Mouse (Mus musculus): ENCODE measurements around the gene Mtss1l. TPM values are rescaled to one million over a fixed set of nuclear protein-coding genes. Genes with fewer than 3 reads are reported as not detected.

Mtss1l gene
- total and polyA plus RNA-seq, 3 experiments, result 38.8 to 39.7 (median 39.6) TPM

DNA sequence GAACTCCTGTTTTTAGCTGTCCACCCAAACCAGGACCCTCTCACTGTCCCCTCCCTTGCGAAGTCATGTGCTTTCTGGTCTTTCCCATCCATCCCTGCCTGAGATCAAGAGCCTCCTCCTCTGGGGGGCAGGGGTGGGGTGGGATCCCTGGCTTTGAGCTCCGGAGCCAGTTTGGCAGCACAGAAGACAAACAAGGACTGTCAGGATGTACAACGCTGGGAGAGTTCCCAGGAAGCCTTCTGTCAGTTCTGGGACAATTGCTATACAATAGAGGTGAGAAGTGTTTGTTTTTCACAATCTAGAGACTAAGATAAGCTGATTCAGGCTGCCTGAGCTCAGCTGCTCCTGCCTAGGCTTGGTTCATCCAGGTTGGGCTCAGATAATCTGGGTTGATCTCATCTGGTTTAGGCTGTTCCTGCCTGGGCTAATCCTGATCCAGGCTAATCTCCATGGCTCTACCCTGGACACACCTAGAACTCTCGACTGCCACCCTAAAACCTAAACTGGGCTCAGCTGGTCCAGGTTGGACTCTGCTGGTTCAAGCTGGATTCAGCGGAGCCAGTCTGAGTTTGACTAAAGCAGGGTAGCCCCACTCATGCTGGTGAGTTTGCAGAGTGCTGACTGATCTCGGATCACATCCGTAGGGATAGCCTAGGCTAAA, 39.1 kb downstream of the Mtss1l start:
- no peak for TF ChIP-seq EP300 (IDR thresholded peaks at IDR 0.05; ENCODE audit: insufficient read depth, low read depth, low read length)
- no peak for TF ChIP-seq POLR2A (IDR thresholded peaks at IDR 0.05; ENCODE audit: insufficient read depth, low read depth, low read length)
- no peak for TF ChIP-seq CTCF (IDR thresholded peaks at IDR 0.05)
- 58% methylated on average over 7 of the region's 7 CpGs for WGBS
- Histone ChIP-seq H3K4me3 (no peak overlapping the region), H3K27ac (peak overlapping the region; percentile 56), H3K9ac (ENCODE audit: low read depth, low read length) (no peak overlapping the region), H3K36me3 (ENCODE audit: control insufficient read depth, insufficient read depth, low read length) (no peaks in the 10 kb centered on the region), H3K79me2 (replicated peaks; ENCODE audit: control insufficient read depth, insufficient read depth, low read length) (no peaks in the 10 kb centered on the region), H3K27me3 (ENCODE audit: control insufficient read depth, insufficient read depth, low read length) (no peaks in the 10 kb centered on the region), H3K4me1 (ENCODE audit: control insufficient read depth, insufficient read depth, low read length) (peaks cover 4% of the 10 kb centered on the region)
- DNase-seq, result no peak
- intact Hi-C loops (cut with DNase I), result no loop called here

DNA sequence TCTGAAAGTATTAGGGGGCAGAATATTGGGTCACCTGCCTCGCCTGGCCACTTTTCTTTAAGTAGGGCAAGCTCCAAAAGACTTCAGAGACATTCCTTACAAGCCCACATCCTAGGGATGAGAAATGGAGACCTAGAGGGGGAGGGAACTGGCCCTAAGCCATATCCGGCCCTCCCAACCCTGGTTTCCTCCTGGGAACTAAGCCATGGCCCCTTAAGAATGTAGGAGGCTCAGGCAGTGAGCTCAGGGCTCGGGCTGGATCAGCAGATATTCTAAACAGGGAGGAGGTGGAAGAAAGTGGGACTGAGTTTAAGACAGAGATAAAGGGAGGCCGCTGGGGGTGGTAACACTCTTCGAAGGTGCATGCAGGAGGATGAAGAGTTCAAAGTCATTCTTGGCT, 39.9 kb downstream of the Mtss1l start:
- peak overlapping the region; percentile 56 for H3K27ac ChIP-seq

DNA sequence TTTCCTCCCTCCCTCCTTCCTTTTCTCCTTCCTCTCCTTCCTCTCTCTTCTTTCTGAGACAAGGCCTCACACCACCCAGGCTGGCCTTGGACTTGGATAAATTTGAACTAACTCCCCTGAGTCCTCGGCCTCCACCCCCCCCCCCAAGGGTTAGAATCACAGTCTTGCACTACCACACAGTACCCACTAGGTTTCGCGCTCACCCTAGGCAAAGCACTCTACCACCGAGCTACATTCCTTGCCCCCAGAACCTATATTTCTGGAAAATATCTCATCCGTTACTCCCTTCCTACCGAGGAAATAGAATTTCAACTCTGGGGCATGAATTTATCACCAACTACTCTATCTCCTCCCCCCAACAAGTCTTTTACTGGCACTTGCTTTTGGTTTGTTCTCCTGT, 40.7 kb downstream of the Mtss1l start:
- intact Hi-C loops (cut with DNase I), result no loop called here
- 40% methylated on average over 6 of the region's 6 CpGs for WGBS

More for the DNA sequence above, 39.9 kb downstream of the Mtss1l start:
- peak; percentile 74 to 76 for DNase-seq
- WGBS, result 34% methylated on average over 5 of the region's 5 CpGs
- no peaks in the 10 kb centered on the region for H3K79me2 ChIP-seq (replicated peaks; ENCODE audit: control insufficient read depth, insufficient read depth, low read length)
- no peaks in the 10 kb centered on the region for H3K36me3 ChIP-seq (ENCODE audit: control insufficient read depth, insufficient read depth, low read length)
- H3K4me1 ChIP-seq (ENCODE audit: control insufficient read depth, insufficient read depth, low read length), result peaks cover 4% of the 10 kb centered on the region
- no peak overlapping the region for H3K9ac ChIP-seq (ENCODE audit: low read depth, low read length)
- no peak overlapping the region for H3K4me3 ChIP-seq
- H3K27me3 ChIP-seq (ENCODE audit: control insufficient read depth, insufficient read depth, low read length), result no peaks in the 10 kb centered on the region
- TF ChIP-seq EP300 (IDR thresholded peaks at IDR 0.05; ENCODE audit: insufficient read depth, low read depth, low read length) (0 out of 2 replicates have a peak, but pooled peaks have one; percentile 22), POLR2A (IDR thresholded peaks at IDR 0.05; ENCODE audit: insufficient read depth, low read depth, low read length) (no peak), CTCF (IDR thresholded peaks at IDR 0.05) (no peak)
- intact Hi-C loops (cut with DNase I), result no loop called here

DNA sequence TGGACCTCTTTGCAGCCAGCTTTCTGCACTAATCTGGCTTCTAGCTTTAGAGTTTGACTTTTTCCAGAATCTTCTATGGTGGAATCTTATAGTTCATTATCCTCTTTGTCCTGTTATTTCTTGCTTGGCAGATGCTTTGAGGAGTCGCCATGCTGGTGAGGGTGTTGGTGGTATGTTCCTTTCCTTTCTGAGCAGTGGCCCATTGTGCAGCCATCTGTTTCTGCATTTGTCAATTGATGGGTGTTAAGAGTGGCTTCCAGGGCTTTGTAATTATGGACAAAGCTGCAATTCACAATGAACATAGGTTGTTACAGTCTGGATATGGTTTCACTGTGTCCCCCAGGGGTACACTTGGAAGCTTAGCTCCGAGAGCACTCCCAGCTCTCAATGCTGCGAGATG, 43.4 kb downstream of the Mtss1l start:
- whole genome bisulfite sequencing, result 88% methylated on average over 3 of the region's 3 CpGs
- no peak overlapping the region for H3K9ac ChIP-seq (ENCODE audit: low read depth, low read length)
- no peaks in the 10 kb centered on the region for H3K36me3 ChIP-seq (ENCODE audit: control insufficient read depth, insufficient read depth, low read length)
- TF ChIP-seq POLR2A (IDR thresholded peaks at IDR 0.05; ENCODE audit: insufficient read depth, low read depth, low read length) (no peak), EP300 (IDR thresholded peaks at IDR 0.05; ENCODE audit: insufficient read depth, low read depth, low read length) (no peak), CTCF (IDR thresholded peaks at IDR 0.05) (no peak)
- no peaks in the 10 kb centered on the region for H3K79me2 ChIP-seq (replicated peaks; ENCODE audit: control insufficient read depth, insufficient read depth, low read length)
- no peak overlapping the region for H3K27ac ChIP-seq
- no peak overlapping the region for H3K4me3 ChIP-seq
- intact Hi-C loops (cut with DNase I), result no loop called here
- no peak for DNase-seq
- H3K4me1 ChIP-seq (ENCODE audit: control insufficient read depth, insufficient read depth, low read length), result peaks cover 4% of the 10 kb centered on the region
- no peaks in the 10 kb centered on the region for H3K27me3 ChIP-seq (ENCODE audit: control insufficient read depth, insufficient read depth, low read length)

More for the DNA sequence above, 40.7 kb downstream of the Mtss1l start:
- H3K9ac ChIP-seq (ENCODE audit: low read depth, low read length), result no peak overlapping the region
- no peak for TF ChIP-seq POLR2A (IDR thresholded peaks at IDR 0.05; ENCODE audit: insufficient read depth, low read depth, low read length)
- TF ChIP-seq CTCF (IDR thresholded peaks at IDR 0.05), result peak; percentile 51
- TF ChIP-seq EP300 (IDR thresholded peaks at IDR 0.05; ENCODE audit: insufficient read depth, low read depth, low read length), result no peak
- H3K4me3 ChIP-seq, result no peak overlapping the region
- no peaks in the 10 kb centered on the region for H3K36me3 ChIP-seq (ENCODE audit: control insufficient read depth, insufficient read depth, low read length)
- H3K27me3 ChIP-seq (ENCODE audit: control insufficient read depth, insufficient read depth, low read length), result no peaks in the 10 kb centered on the region
- DNase-seq, result no peak
- H3K27ac ChIP-seq, result no peak overlapping the region
- H3K4me1 ChIP-seq (ENCODE audit: control insufficient read depth, insufficient read depth, low read length), result peaks cover 4% of the 10 kb centered on the region
- no peaks in the 10 kb centered on the region for H3K79me2 ChIP-seq (replicated peaks; ENCODE audit: control insufficient read depth, insufficient read depth, low read length)

DNA sequence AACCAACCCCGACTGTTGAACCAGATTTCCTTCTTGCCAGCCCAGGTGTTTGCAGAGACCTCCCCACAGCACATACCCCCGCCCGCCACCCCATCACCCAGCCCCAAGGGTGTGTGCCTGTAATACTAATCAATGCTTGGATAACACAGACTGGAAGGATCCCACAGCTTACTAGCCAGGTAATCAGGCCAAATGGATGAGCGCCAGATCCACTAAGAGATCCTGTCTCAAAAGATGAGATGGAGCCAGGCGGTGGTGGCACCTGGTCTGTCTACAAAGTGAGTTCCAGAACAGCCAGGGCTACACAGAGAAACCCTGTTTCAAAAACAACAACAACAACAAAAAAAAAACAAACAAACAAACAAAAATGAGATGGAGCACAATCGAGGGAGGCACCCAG, 46.0 kb downstream of the Mtss1l start:
- intact Hi-C loops (cut with DNase I), result no loop called here
- Histone ChIP-seq H3K4me3 (no peak overlapping the region), H3K27ac (no peak overlapping the region), H3K4me1 (ENCODE audit: control insufficient read depth, insufficient read depth, low read length) (peaks cover 1% of the 10 kb centered on the region; the same call in 1 of the 2 replicates), H3K27me3 (ENCODE audit: control insufficient read depth, insufficient read depth, low read length) (no peaks in the 10 kb centered on the region), H3K79me2 (replicated peaks; ENCODE audit: control insufficient read depth, insufficient read depth, low read length) (no peaks in the 10 kb centered on the region), H3K9ac (ENCODE audit: low read depth, low read length) (no peak overlapping the region), H3K36me3 (ENCODE audit: control insufficient read depth, insufficient read depth, low read length) (no peaks in the 10 kb centered on the region)
- TF ChIP-seq CTCF (IDR thresholded peaks at IDR 0.05), result no peak
- TF ChIP-seq EP300 (IDR thresholded peaks at IDR 0.05; ENCODE audit: insufficient read depth, low read depth, low read length), result no peak
- TF ChIP-seq POLR2A (IDR thresholded peaks at IDR 0.05; ENCODE audit: insufficient read depth, low read depth, low read length), result no peak
- 78% methylated on average over 6 of the region's 6 CpGs for WGBS
- DNase-seq, result no peak

DNA sequence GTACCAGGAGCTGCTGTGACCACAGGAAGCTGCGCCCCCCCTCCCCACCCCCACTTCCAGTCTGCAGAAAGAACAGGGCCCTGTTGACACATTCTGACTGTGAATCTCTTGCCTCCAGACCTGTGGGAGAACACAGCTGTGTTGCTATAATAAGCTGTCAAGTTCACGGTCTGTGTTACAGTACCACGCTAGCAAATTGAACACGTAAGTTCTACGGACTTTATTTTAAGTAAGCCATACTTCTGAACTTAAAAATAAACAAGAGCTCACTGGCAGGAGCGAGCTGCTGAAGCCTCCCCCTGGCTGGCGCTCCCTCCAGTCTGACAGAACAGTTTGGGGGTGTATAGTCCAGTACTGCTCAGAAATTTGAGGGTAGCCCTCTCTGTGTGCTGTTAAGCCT, 51.2 kb downstream of the Mtss1l start:
- 22% methylated on average over 7 of the region's 7 CpGs for WGBS
- Histone ChIP-seq H3K79me2 (replicated peaks; ENCODE audit: control insufficient read depth, insufficient read depth, low read length) (no peaks in the 10 kb centered on the region), H3K9ac (ENCODE audit: low read depth, low read length) (no peak overlapping the region), H3K27me3 (ENCODE audit: control insufficient read depth, insufficient read depth, low read length) (no peaks in the 10 kb centered on the region), H3K4me1 (ENCODE audit: control insufficient read depth, insufficient read depth, low read length) (peaks cover 2% of the 10 kb centered on the region; the same call in 1 of the 2 replicates), H3K4me3 (no peak overlapping the region), H3K27ac (no peak overlapping the region), H3K36me3 (ENCODE audit: control insufficient read depth, insufficient read depth, low read length) (no peaks in the 10 kb centered on the region)
- TF ChIP-seq POLR2A (IDR thresholded peaks at IDR 0.05; ENCODE audit: insufficient read depth, low read depth, low read length), result no peak
- no peak for TF ChIP-seq EP300 (IDR thresholded peaks at IDR 0.05; ENCODE audit: insufficient read depth, low read depth, low read length)
- no peak for TF ChIP-seq CTCF (IDR thresholded peaks at IDR 0.05)
- intact Hi-C loops (cut with DNase I), result no loop called here
- DNase-seq, result no peak

Data from heart, adult 2 months (tissue).